Mouse (Mus musculus) midbrain, postnatal 0 days (tissue): ENCODE data around the gene Smurf1. TPM values are rescaled to one million over a fixed set of nuclear protein-coding genes. Genes with fewer than 3 reads are reported as not detected.

Experiments
- ATAC-seq: fragments of 200-750 bp; cut with Nextera tagmentation; 2 replicates; pipeline ENCODE4 v1.8.0; 2017; ENCODE audit warnings: moderate number of reproducible peaks, mild to moderate bottlenecking, moderate TSS enrichment, moderate library complexity; ENCODE audit not compliant: low FRiP score
- DNase-seq: peaks from one replicate; pipeline ENCODE4 v3.0.0-alpha.2; 2015; ENCODE audit warnings: low spot score
- H3K27ac ChIP-seq: fragments of 300-500 bp; sonication (generic); 2 replicates; pipeline ENCODE4 v1.5.1; 2014; ENCODE audit warnings: low read depth, mild to moderate bottlenecking, low read length, mixed read lengths
- H3K27me3 ChIP-seq: fragments of 300-500 bp; sonication (generic); 2 replicates; pipeline ENCODE4 v1.6.1; 2014; ENCODE audit warnings: low read length, control low read depth, mixed read lengths; ENCODE audit not compliant: insufficient read depth
- H3K36me3 ChIP-seq: fragments of 300-500 bp; sonication (generic); 2 replicates; pipeline ENCODE4 v1.6.1; 2014; ENCODE audit warnings: low read length, control low read depth, mixed read lengths; ENCODE audit not compliant: insufficient read depth
- H3K4me1 ChIP-seq: fragments of 300-500 bp; sonication (generic); 2 replicates; pipeline ENCODE4 v1.6.1; 2014; ENCODE audit warnings: mild to moderate bottlenecking, control low read depth, antibody characterized with exemption, low read length, mixed read lengths; ENCODE audit not compliant: insufficient read depth
- H3K4me2 ChIP-seq: fragments of 300-500 bp; sonication (generic); 2 replicates; pipeline ENCODE4 v1.6.1; 2014; ENCODE audit warnings: low read depth, mild to moderate bottlenecking, low read length, mixed read lengths; ENCODE audit not compliant: poor library complexity, severe bottlenecking
- H3K4me3 ChIP-seq: fragments of 300-500 bp; sonication (generic); 2 replicates; pipeline ENCODE4 v1.5.1; 2014; ENCODE audit warnings: low read depth, mild to moderate bottlenecking, low read length, moderate library complexity
- H3K9ac ChIP-seq: fragments of 300-500 bp; sonication (generic); replicated peaks from 2 replicates; pipeline ENCODE4 v1.6.1; 2014; ENCODE audit warnings: mild to moderate bottlenecking, low read length, moderate library complexity, mixed read lengths; ENCODE audit not compliant: poor library complexity, severe bottlenecking
- H3K9me3 ChIP-seq: fragments of 300-500 bp; sonication (generic); 2 replicates; pipeline ENCODE4 v1.6.1; 2016; ENCODE audit warnings: low read length, control low read depth
- CTCF ChIP-seq: IDR thresholded peaks from 2 replicates; pipeline ENCODE4 v1.5.1; 2016; ENCODE audit warnings: antibody characterized with exemption, mild to moderate bottlenecking
- WGBS: fragments of 180-500 bp; shearing (Covaris S2); extraction: QIAGEN DNeasy Blood & Tissue Kit; methylation state at CpG from one replicate; pipeline ENCODE4 v1.1.7; 2014; 5-methylcytosine and 5-hydroxymethylcytosine counted together
- microRNA-seq: library from miRNA; unstranded; fragments of <30 nt; microRNA quantifications from one replicate; pipeline ENCODE4, GENCODE M21; 2016; ENCODE audit warnings: borderline number of aligned reads
- polyA plus RNA-seq: library from polyadenylated mRNA; unstranded; fragments of >200 nt; fragmentation: Nextera tagmentation; extraction: Ambion mirVana; gene quantifications from 2 replicates; pipeline ENCODE4 v1.2.1, GENCODE M21; 2015
- total RNA-seq: library from RNA; depleted of rRNA; stranded (reverse); fragments of >200 nt; gene quantifications from 2 replicates; pipeline ENCODE4 v1.2.3, GENCODE M21; 2014; rRNA removed

The Smurf1 gene
- total and polyA plus RNA-seq, 2 experiments from 2014 or later: 28.0 to 63.0 TPM

DNA sequence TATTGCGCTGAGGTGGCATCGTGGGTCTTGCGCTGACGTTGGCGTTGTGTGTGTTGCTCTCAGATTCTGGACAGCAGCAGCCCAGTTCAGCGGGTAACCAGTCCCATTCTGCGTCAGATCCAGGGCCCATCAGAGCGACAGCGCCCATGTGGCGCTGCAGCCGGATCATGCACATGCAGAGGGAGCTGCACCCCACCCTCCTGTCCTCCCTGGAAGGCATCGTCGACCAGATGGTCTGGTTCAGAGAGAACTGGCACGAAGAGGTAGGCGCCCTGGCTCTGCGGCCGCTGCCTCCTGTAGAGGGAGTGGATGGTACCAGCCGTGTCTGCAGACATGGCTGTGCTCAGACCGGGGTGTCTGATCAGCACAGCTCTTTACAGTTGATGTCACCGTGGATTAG is 120.3 kb downstream of the Smurf1 start:
- peaks cover 90% of the 10 kb centered on the region for H3K36me3 ChIP-seq

GRCm38 (mm10) chr5:144836100-144836499 is 129.5 kb downstream of the Smurf1 start:
- ATAC-seq (no peak), DNase-seq (peak; percentile 71)
- H3K4me1 ChIP-seq: no peaks in the 10 kb centered on the region
- no peak overlapping the region for H3K4me3 ChIP-seq
- no peak overlapping the region for H3K9ac ChIP-seq
- WGBS: 95% methylated on average over 3 of the region's 3 CpGs
- no peaks in the 10 kb centered on the region for H3K27me3 ChIP-seq
- H3K36me3 ChIP-seq: peaks cover 93% of the 10 kb centered on the region
- no peak overlapping the region for H3K27ac ChIP-seq
- no peak overlapping the region for H3K4me2 ChIP-seq
- H3K9me3 ChIP-seq: no peaks in the 10 kb centered on the region
- TF ChIP-seq CTCF: peak; percentile 71

More for the DNA sequence above, 120.3 kb downstream of the Smurf1 start:
- Histone ChIP-seq H3K9me3 (no peaks in the 10 kb centered on the region), H3K27ac (no peak overlapping the region), H3K27me3 (no peaks in the 10 kb centered on the region), H3K9ac (no peak overlapping the region), H3K4me3 (no peak overlapping the region), H3K4me2 (no peak overlapping the region), H3K4me1 (no peaks in the 10 kb centered on the region)
- ATAC-seq (no peak), DNase-seq (no peak)
- TF ChIP-seq CTCF: no peak
- 95% methylated on average over 20 of the region's 20 CpGs for WGBS

- no peak for TF ChIP-seq CTCF
- DNase-seq: no peak
- Histone ChIP-seq H3K4me2 (no peak overlapping the region), H3K4me1 (no peaks in the 10 kb centered on the region), H3K4me3 (no peak overlapping the region), H3K9me3 (no peaks in the 10 kb centered on the region), H3K27me3 (no peaks in the 10 kb centered on the region), H3K9ac (no peak overlapping the region), H3K27ac (no peak overlapping the region), H3K36me3 (peaks cover 88% of the 10 kb centered on the region)
- WGBS: 93% methylated on average over 9 of the region's 9 CpGs
- no peak for ATAC-seq
Measured at GRCm38 (mm10) chr5:144831840-144832469, 133.7 kb downstream of the Smurf1 start.

GRCm38 (mm10) chr5:144829631-144830030 is 136.0 kb downstream of the Smurf1 start:
- ATAC-seq (no peak), DNase-seq (no peak)
- Histone ChIP-seq H3K4me1 (no peaks in the 10 kb centered on the region), H3K27me3 (no peaks in the 10 kb centered on the region), H3K9me3 (no peaks in the 10 kb centered on the region), H3K9ac (no peak overlapping the region), H3K36me3 (peaks cover 89% of the 10 kb centered on the region), H3K27ac (no peak overlapping the region), H3K4me2 (no peak overlapping the region), H3K4me3 (no peak overlapping the region)
- TF ChIP-seq CTCF: no peak
- WGBS: 92% methylated on average over 4 of the region's 4 CpGs

DNA sequence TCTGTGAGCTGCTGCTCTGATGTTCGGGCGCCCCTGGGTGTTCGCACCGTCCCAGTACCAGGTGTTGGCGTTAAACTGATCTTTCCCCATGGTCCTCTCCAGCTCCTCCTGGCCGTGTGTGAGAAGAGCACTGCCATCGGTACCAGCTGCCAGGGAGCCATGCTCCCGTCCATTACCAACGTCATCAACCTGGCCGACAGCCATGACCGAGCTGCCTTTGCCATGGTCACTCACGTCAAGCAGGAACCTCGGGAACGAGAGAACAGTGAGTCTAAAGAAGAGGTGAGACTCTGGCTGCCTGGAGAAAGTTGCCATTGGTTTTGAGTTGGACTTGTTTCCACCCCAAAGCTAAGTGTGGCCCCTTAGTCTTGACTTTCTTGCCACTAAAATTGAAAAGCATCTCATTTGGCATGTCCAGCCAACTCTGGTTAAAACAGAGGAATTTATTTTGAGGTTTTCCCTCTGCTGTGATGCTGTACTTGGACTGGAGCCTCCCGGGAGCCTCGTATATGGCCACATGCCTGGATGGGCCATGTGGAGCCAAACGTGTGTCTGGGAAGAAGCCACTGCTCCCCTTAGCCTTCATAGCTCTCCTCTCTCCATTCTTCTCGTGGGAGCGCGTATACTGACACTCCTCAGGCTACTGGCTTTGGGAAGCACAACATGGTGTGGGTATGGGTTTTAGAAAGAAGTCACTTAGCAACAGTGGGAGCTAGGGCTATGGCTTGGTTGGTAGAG is 137.1 kb downstream of the Smurf1 start:
- ATAC-seq (no peak), DNase-seq (peak; percentile 15)
- no peak for TF ChIP-seq CTCF
- no peak overlapping the region for H3K4me2 ChIP-seq
- H3K9ac ChIP-seq: no peak overlapping the region
- 94% methylated on average over 20 of the region's 20 CpGs for WGBS
- no peaks in the 10 kb centered on the region for H3K4me1 ChIP-seq
- H3K9me3 ChIP-seq: no peaks in the 10 kb centered on the region
- H3K4me3 ChIP-seq: no peak overlapping the region
- no peak overlapping the region for H3K27ac ChIP-seq
- H3K27me3 ChIP-seq: no peaks in the 10 kb centered on the region
- peaks cover 92% of the 10 kb centered on the region for H3K36me3 ChIP-seq

Small RNAs within 50 kb of the gene (microRNA-seq; reads per million reads assigned to microRNA genes)
- 1.0 reads per million for gene Mir7039

Other genes starting within 250 kb of the Smurf1 start
- 375 and 444 TPM in 2 replicates for gene Tmem130, start 204.0 kb downstream of the Smurf1 start, total RNA-seq
- 603 and 636 TPM in 2 replicates for gene Tmem130, start 204.0 kb downstream of the Smurf1 start, polyA plus RNA-seq
- gene Trrap, start 198.1 kb downstream of the Smurf1 start, total RNA-seq: 136 and 166 TPM in 2 replicates
- 53.2 and 66.8 TPM in 2 replicates for gene Trrap, start 198.1 kb downstream of the Smurf1 start, polyA plus RNA-seq
- not detected in 2 replicates for gene Gm4871, start 66.9 kb upstream of the Smurf1 start, total RNA-seq
- gene Gm4871, start 66.9 kb upstream of the Smurf1 start, polyA plus RNA-seq: not detected in 2 replicates
- gene 1700018F24Rik, start 77.1 kb upstream of the Smurf1 start, total RNA-seq: not detected in 2 replicates
- gene 1700018F24Rik, start 77.1 kb upstream of the Smurf1 start, polyA plus RNA-seq: not detected in 2 replicates
- gene Arpc1a, start 118.0 kb upstream of the Smurf1 start, total RNA-seq: 148 and 151 TPM in 2 replicates
- 238 and 244 TPM in 2 replicates for gene Arpc1a, start 118.0 kb upstream of the Smurf1 start, polyA plus RNA-seq
- not detected in 2 replicates for gene Kpna7, start 118.2 kb upstream of the Smurf1 start, total RNA-seq
- not detected in 2 replicates for gene Kpna7, start 118.2 kb upstream of the Smurf1 start, polyA plus RNA-seq
- 32.4 TPM in 2 replicates for gene Arpc1b, start 148.4 kb upstream of the Smurf1 start, total RNA-seq
- 53.7 and 56.0 TPM in 2 replicates for gene Arpc1b, start 148.4 kb upstream of the Smurf1 start, polyA plus RNA-seq
- 47.7 TPM in 2 replicates for gene Pdap1, start 174.4 kb upstream of the Smurf1 start, total RNA-seq
- 120 and 141 TPM in 2 replicates for gene Pdap1, start 174.4 kb upstream of the Smurf1 start, polyA plus RNA-seq
- 80.7 and 98.1 TPM in 2 replicates for gene Bud31, start 174.5 kb upstream of the Smurf1 start, total RNA-seq
- gene Bud31, start 174.5 kb upstream of the Smurf1 start, polyA plus RNA-seq: 151 and 158 TPM in 2 replicates
- gene Ptcd1, start 201.3 kb upstream of the Smurf1 start, total RNA-seq: 27.9 and 28.5 TPM in 2 replicates
- gene Ptcd1, start 201.3 kb upstream of the Smurf1 start, polyA plus RNA-seq: 20.3 and 20.6 TPM in 2 replicates
- 44.4 and 47.3 TPM in 2 replicates for gene Cpsf4, start 201.4 kb upstream of the Smurf1 start, total RNA-seq
- gene Cpsf4, start 201.4 kb upstream of the Smurf1 start, polyA plus RNA-seq: 40.1 and 40.7 TPM in 2 replicates
- gene Atp5j2, start 226.2 kb upstream of the Smurf1 start, total RNA-seq: 123 and 139 TPM in 2 replicates
- gene Atp5j2, start 226.2 kb upstream of the Smurf1 start, polyA plus RNA-seq: 634 and 667 TPM in 2 replicates
- 6.6 and 11.1 TPM in 2 replicates for gene Zkscan14, start 236.0 kb upstream of the Smurf1 start, total RNA-seq
- 9.9 and 11.1 TPM in 2 replicates for gene Zkscan14, start 236.0 kb upstream of the Smurf1 start, polyA plus RNA-seq
- 17.7 and 19.4 TPM in 2 replicates for gene Zkscan5, start 238.7 kb upstream of the Smurf1 start, total RNA-seq
- 12.8 and 13.3 TPM in 2 replicates for gene Zkscan5, start 238.7 kb upstream of the Smurf1 start, polyA plus RNA-seq